Mouse (Mus musculus): ENCODE measurements around the gene Rgl2. TPM values are rescaled to one million over a fixed set of nuclear protein-coding genes. Genes with fewer than 3 reads are reported as not detected.
A peak's percentile ranks its signal among the peaks of the same experiment; 100 is the strongest.

Gene Rgl2
- total and polyA plus RNA-seq, 2 experiments, result 9.8 to 27.7 TPM

GRCm38 (mm10) chr17:33916294-33916693, 13.0 kb upstream of the Rgl2 start:
- Histone ChIP-seq H3K36me3 (ENCODE audit: control insufficient read depth, insufficient read depth, low read length) (peaks cover 20% of the 10 kb centered on the region; the same call in 1 of the 2 replicates), H3K4me1 (ENCODE audit: control insufficient read depth, insufficient read depth, low read length) (peaks cover 11% of the 10 kb centered on the region), H3K9ac (ENCODE audit: low read depth, low read length) (peak overlapping the region; percentile 62), H3K27ac (replicated peaks; ENCODE audit: insufficient read depth, low read depth, low read length) (peak overlapping the region; percentile 22; the same call in 1 of the 2 replicates), H3K4me3 (ENCODE audit: insufficient read depth, low read depth, low read length) (peak overlapping the region; percentile 53), H3K79me2 (ENCODE audit: control insufficient read depth, insufficient read depth, low read length) (peaks cover 15% of the 10 kb centered on the region), H3K27me3 (ENCODE audit: control insufficient read depth, insufficient read depth, low read length) (no peaks in the 10 kb centered on the region)
- no peak for DNase-seq (ENCODE audit: extremely low read depth, low read depth, low spot score)
- WGBS, result under 1% methylated on average over 16 of the region's 20 CpGs
- TF ChIP-seq POLR2A (IDR thresholded peaks at IDR 0.05; ENCODE audit: extremely low read depth, insufficient read depth, low read length) (no peak), CTCF (IDR thresholded peaks at IDR 0.05; ENCODE audit: low read depth, low read length) (no peak)

GRCm38 (mm10) chr17:33916847-33917655, 12.3 kb upstream of the Rgl2 start:
- Histone ChIP-seq H3K79me2 (ENCODE audit: control insufficient read depth, insufficient read depth, low read length) (peaks cover 8% of the 10 kb centered on the region), H3K27me3 (ENCODE audit: control insufficient read depth, insufficient read depth, low read length) (no peaks in the 10 kb centered on the region), H3K4me3 (ENCODE audit: insufficient read depth, low read depth, low read length) (peak overlapping the region; percentile 43; the same call in 1 of the 2 replicates), H3K9ac (ENCODE audit: low read depth, low read length) (peak overlapping the region; percentile 37; the same call in 1 of the 2 replicates), H3K36me3 (ENCODE audit: control insufficient read depth, insufficient read depth, low read length) (peaks cover 14% of the 10 kb centered on the region; the same call in 1 of the 2 replicates), H3K27ac (replicated peaks; ENCODE audit: insufficient read depth, low read depth, low read length) (no peak overlapping the region), H3K4me1 (ENCODE audit: control insufficient read depth, insufficient read depth, low read length) (peaks cover 11% of the 10 kb centered on the region)
- no peak for DNase-seq (ENCODE audit: extremely low read depth, low read depth, low spot score)
- TF ChIP-seq POLR2A (IDR thresholded peaks at IDR 0.05; ENCODE audit: extremely low read depth, insufficient read depth, low read length) (no peak), CTCF (IDR thresholded peaks at IDR 0.05; ENCODE audit: low read depth, low read length) (no peak)
- WGBS, result 76% methylated on average over 31 of the region's 31 CpGs

- H3K4me1 ChIP-seq (ENCODE audit: control insufficient read depth, insufficient read depth, low read length), result peaks cover 11% of the 10 kb centered on the region
- H3K27me3 ChIP-seq (ENCODE audit: control insufficient read depth, insufficient read depth, low read length), result no peaks in the 10 kb centered on the region
- H3K79me2 ChIP-seq (ENCODE audit: control insufficient read depth, insufficient read depth, low read length), result peaks cover 2% of the 10 kb centered on the region; the same call in 1 of the 2 replicates
- no peak for TF ChIP-seq POLR2A (IDR thresholded peaks at IDR 0.05; ENCODE audit: extremely low read depth, insufficient read depth, low read length)
- peaks cover 9% of the 10 kb centered on the region; the same call in 1 of the 2 replicates for H3K36me3 ChIP-seq (ENCODE audit: control insufficient read depth, insufficient read depth, low read length)
- H3K4me3 ChIP-seq (ENCODE audit: insufficient read depth, low read depth, low read length), result no peak overlapping the region
- H3K27ac ChIP-seq (replicated peaks; ENCODE audit: insufficient read depth, low read depth, low read length), result no peak overlapping the region
- WGBS, result 83% methylated on average over 18 of the region's 18 CpGs
- DNase-seq (ENCODE audit: extremely low read depth, low read depth, low spot score), result no peak
- no peak overlapping the region for H3K9ac ChIP-seq (ENCODE audit: low read depth, low read length)
These were observed 11.6 kb upstream of the Rgl2 start for GRCm38 (mm10) chr17:33917656-33918292.

GRCm38 (mm10) chr17:33918293-33919203, 10.8 kb upstream of the Rgl2 start:
- H3K27me3 ChIP-seq (ENCODE audit: control insufficient read depth, insufficient read depth, low read length), result no peaks in the 10 kb centered on the region
- H3K4me1 ChIP-seq (ENCODE audit: control insufficient read depth, insufficient read depth, low read length), result peaks cover 11% of the 10 kb centered on the region
- H3K36me3 ChIP-seq (ENCODE audit: control insufficient read depth, insufficient read depth, low read length), result peaks cover 6% of the 10 kb centered on the region; the same call in 1 of the 2 replicates
- peak overlapping the region; percentile 37 for H3K27ac ChIP-seq (replicated peaks; ENCODE audit: insufficient read depth, low read depth, low read length)
- no peak for TF ChIP-seq POLR2A (IDR thresholded peaks at IDR 0.05; ENCODE audit: extremely low read depth, insufficient read depth, low read length)
- no peak for TF ChIP-seq CTCF (IDR thresholded peaks at IDR 0.05; ENCODE audit: low read depth, low read length)
- no peak for DNase-seq (ENCODE audit: extremely low read depth, low read depth, low spot score)
- 0 out of 2 replicates have a peak overlapping the region, but pooled peaks have one; percentile 7 for H3K9ac ChIP-seq (ENCODE audit: low read depth, low read length)
- no peaks in the 10 kb centered on the region; the same call in 1 of the 2 replicates for H3K79me2 ChIP-seq (ENCODE audit: control insufficient read depth, insufficient read depth, low read length)
- H3K4me3 ChIP-seq (ENCODE audit: insufficient read depth, low read depth, low read length), result 0 out of 2 replicates have a peak overlapping the region, but pooled peaks have one; percentile 84
- 60% methylated on average over 37 of the region's 37 CpGs for WGBS
